Mouse (Mus musculus): ENCODE results near the gene Frmpd4. TPM values are rescaled to one million over a fixed set of nuclear protein-coding genes. Genes with fewer than 3 reads are reported as not detected.

Frmpd4 gene
- total and polyA plus RNA-seq, 3 experiments: not detected

DNA sequence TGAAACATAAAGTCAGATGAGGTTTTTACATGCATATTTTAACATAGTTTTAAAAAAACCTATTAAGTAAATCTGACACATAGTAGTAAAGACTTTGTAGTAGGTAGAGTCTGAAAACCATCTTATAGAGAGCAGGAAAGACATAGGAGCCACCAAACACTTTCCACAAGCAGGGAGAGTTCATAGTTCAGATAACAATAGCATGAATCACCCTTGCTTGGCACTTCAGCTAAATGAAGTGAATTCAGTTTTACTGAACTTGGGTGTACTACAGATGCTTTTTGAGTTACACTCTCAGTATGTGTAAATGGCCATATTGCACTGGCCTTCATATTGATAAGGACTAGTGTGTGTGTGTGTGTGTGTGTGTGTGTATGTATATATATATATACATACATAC is 793.5 kb downstream of the Frmpd4 start:
- no peak overlapping the region for H3K9ac ChIP-seq (ENCODE audit: insufficient read depth, low read depth)
- H3K27me3 ChIP-seq (replicated peaks): no peaks in the 10 kb centered on the region
- in situ Hi-C loops (cut with MboI; ENCODE audit: low pct_ligation_motif_present, low pct_unique_long_range_greater_than_20kb, low sequenced_read_pairs): no loop called here
- H3K36me3 ChIP-seq (replicated peaks in 1 of 2; ENCODE audit: control insufficient read depth in 1 of 2, insufficient read depth in 1 of 2, low read length in 1 of 2): no peaks in the 10 kb centered on the region
- no peak for DNase-seq (ENCODE audit: extremely low read depth)
- H3K79me2 ChIP-seq (replicated peaks; ENCODE audit: control insufficient read depth, extremely low read depth, insufficient read depth, poor library complexity, severe bottlenecking): no peaks in the 10 kb centered on the region
- H3K4me1 ChIP-seq (ENCODE audit: control insufficient read depth in 1 of 2, insufficient read depth in 2 of 2): no peaks in the 10 kb centered on the region
- H3K9me3 ChIP-seq (replicated peaks; ENCODE audit: low read length): no peaks in the 10 kb centered on the region
- TF ChIP-seq KAT2A (IDR thresholded peaks at IDR 0.05; ENCODE audit: insufficient replicate concordance, low read length) (no peak), E2F4 (IDR thresholded peaks at IDR 0.05; ENCODE audit: insufficient replicate concordance, low read depth, low read length) (no peak)
- no peak overlapping the region for H3K4me3 ChIP-seq (replicated peaks in 1 of 3; ENCODE audit: low read depth in 2 of 3, low read length in 2 of 3, poor library complexity in 1 of 3)
- H3K27ac ChIP-seq (ENCODE audit: insufficient read depth, low read depth): no peak overlapping the region
- no peak overlapping the region for H3K4me2 ChIP-seq (ENCODE audit: insufficient read depth, low read depth, poor library complexity, severe bottlenecking)
- dilution Hi-C loops (cut with MboI; ENCODE audit: extremely low pct_ligation_motif_present, extremely low pct_unique_long_range_greater_than_20kb, low sequenced_read_pairs): no loop called here

DNA sequence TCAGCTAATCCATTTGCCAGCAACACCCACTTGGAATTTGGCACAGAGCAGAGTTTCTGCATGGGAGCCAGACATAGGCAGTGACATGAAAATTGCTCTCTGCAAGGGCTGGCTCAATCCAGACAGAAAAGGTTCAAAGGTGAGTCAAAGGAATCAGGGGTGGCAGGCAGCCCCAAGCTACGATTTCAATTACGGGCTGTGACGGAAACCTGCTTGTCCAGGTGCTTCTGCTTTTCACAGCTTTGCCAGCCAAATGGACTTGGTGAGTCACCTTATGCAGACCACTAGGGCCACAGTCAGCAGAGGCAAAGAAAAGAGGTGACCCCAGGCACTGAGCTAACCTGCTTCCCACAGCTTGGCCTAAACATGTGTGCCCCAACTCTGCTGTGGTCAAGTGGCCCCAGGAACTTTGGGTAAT is 857.5 kb downstream of the Frmpd4 start:
- H3K9ac ChIP-seq (ENCODE audit: insufficient read depth, low read depth): no peak overlapping the region
- H3K4me3 ChIP-seq (replicated peaks in 1 of 3; ENCODE audit: low read depth in 2 of 3, low read length in 2 of 3, poor library complexity in 1 of 3): no peak overlapping the region
- H3K4me1 ChIP-seq (ENCODE audit: control insufficient read depth in 1 of 2, insufficient read depth in 2 of 2): peaks cover 0 to 3% of the 10 kb centered on the region in 2 experiments; a peak in 1 of 4 replicates
- TF ChIP-seq KAT2A (IDR thresholded peaks at IDR 0.05; ENCODE audit: insufficient replicate concordance, low read length): no peak
- no peak for TF ChIP-seq IRF4 (IDR thresholded peaks at IDR 0.05; ENCODE audit: low read depth, low read length)
- TF ChIP-seq NELFE (IDR thresholded peaks at IDR 0.05; ENCODE audit: low read depth, low read length): no peak
- TF ChIP-seq ZKSCAN1 (IDR thresholded peaks at IDR 0.05; ENCODE audit: borderline replicate concordance, low read depth, low read length): no peak
- H3K9me3 ChIP-seq (replicated peaks; ENCODE audit: low read length): no peaks in the 10 kb centered on the region
- in situ Hi-C loops (cut with MboI; ENCODE audit: low pct_ligation_motif_present, low pct_unique_long_range_greater_than_20kb, low sequenced_read_pairs): no loop called here
- H3K27ac ChIP-seq (ENCODE audit: insufficient read depth, low read depth): no peak overlapping the region
- dilution Hi-C loops (cut with MboI; ENCODE audit: extremely low pct_ligation_motif_present, extremely low pct_unique_long_range_greater_than_20kb, low sequenced_read_pairs): no loop called here
- H3K79me2 ChIP-seq (replicated peaks; ENCODE audit: control insufficient read depth, extremely low read depth, insufficient read depth, poor library complexity, severe bottlenecking): no peaks in the 10 kb centered on the region
- no peak for DNase-seq (ENCODE audit: extremely low read depth)
- H3K36me3 ChIP-seq (replicated peaks in 1 of 2; ENCODE audit: control insufficient read depth in 1 of 2, insufficient read depth in 1 of 2, low read length in 1 of 2): no peaks in the 10 kb centered on the region
- no peaks in the 10 kb centered on the region for H3K27me3 ChIP-seq (replicated peaks)
- H3K4me2 ChIP-seq (ENCODE audit: insufficient read depth, low read depth, poor library complexity, severe bottlenecking): no peak overlapping the region

DNA sequence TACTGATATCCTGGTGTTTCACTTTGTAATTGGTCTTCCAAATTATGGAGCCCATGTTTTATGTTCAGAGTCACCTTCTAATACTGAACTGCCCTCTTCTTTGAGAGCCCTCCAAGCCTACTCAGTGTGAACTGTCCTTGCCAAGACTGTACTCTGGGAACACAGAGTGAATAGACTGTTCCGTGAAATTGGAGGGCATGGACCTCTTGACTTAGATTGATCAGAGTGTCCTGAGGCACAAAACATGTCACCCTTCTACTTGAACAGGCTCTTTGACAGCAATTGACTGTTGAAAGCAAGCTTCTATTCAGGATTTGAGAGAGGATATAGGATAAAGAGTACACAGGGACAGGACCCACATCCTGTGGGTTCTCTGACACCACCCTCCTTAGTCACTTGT is 857.9 kb downstream of the Frmpd4 start:
- H3K4me1 ChIP-seq (ENCODE audit: control insufficient read depth in 1 of 2, insufficient read depth in 2 of 2): peaks cover 0 to 3% of the 10 kb centered on the region in 2 experiments; a peak in 1 of 4 replicates
- no peak for TF ChIP-seq USF1 (IDR thresholded peaks at IDR 0.05; ENCODE audit: low read depth, low read length)
- TF ChIP-seq IRF4 (IDR thresholded peaks at IDR 0.05; ENCODE audit: low read depth, low read length): no peak
- TF ChIP-seq ZKSCAN1 (IDR thresholded peaks at IDR 0.05; ENCODE audit: borderline replicate concordance, low read depth, low read length): no peak
- no peak for TF ChIP-seq ZC3H11A (IDR thresholded peaks at IDR 0.05; ENCODE audit: low read depth, low read length)
- TF ChIP-seq GABPA (IDR thresholded peaks at IDR 0.05; ENCODE audit: insufficient replicate concordance, low read depth, low read length): no peak
- no peak for TF ChIP-seq HCFC1 (IDR thresholded peaks at IDR 0.05; ENCODE audit: low read depth, low read length)
- TF ChIP-seq EP300 (IDR thresholded peaks at IDR 0.05; ENCODE audit: low read length): no peak
- no peak for TF ChIP-seq POLR2A (IDR thresholded peaks at IDR 0.05; ENCODE audit: low read depth, low read length)
- TF ChIP-seq SIN3A (IDR thresholded peaks at IDR 0.05; ENCODE audit: low read length): no peak
- no peak for TF ChIP-seq CHD2 (IDR thresholded peaks at IDR 0.05; ENCODE audit: low read length)
- no peak for TF ChIP-seq ZNF384 (IDR thresholded peaks at IDR 0.05; ENCODE audit: low read depth, low read length)
- dilution Hi-C loops (cut with MboI; ENCODE audit: extremely low pct_ligation_motif_present, extremely low pct_unique_long_range_greater_than_20kb, low sequenced_read_pairs): no loop called here
- H3K4me3 ChIP-seq (replicated peaks in 1 of 3; ENCODE audit: low read depth in 2 of 3, low read length in 2 of 3, poor library complexity in 1 of 3): no peak overlapping the region
- DNase-seq (ENCODE audit: extremely low read depth): no peak
- no peaks in the 10 kb centered on the region for H3K36me3 ChIP-seq (replicated peaks in 1 of 2; ENCODE audit: control insufficient read depth in 1 of 2, insufficient read depth in 1 of 2, low read length in 1 of 2)
- no peaks in the 10 kb centered on the region for H3K9me3 ChIP-seq (replicated peaks; ENCODE audit: low read length)
- no peak overlapping the region for H3K27ac ChIP-seq (ENCODE audit: insufficient read depth, low read depth)
- no peaks in the 10 kb centered on the region for H3K79me2 ChIP-seq (replicated peaks; ENCODE audit: control insufficient read depth, extremely low read depth, insufficient read depth, poor library complexity, severe bottlenecking)
- in situ Hi-C loops (cut with MboI; ENCODE audit: low pct_ligation_motif_present, low pct_unique_long_range_greater_than_20kb, low sequenced_read_pairs): no loop called here
- no peak overlapping the region for H3K9ac ChIP-seq (ENCODE audit: insufficient read depth, low read depth)
- H3K4me2 ChIP-seq (ENCODE audit: insufficient read depth, low read depth, poor library complexity, severe bottlenecking): no peak overlapping the region
- no peaks in the 10 kb centered on the region for H3K27me3 ChIP-seq (replicated peaks)
